Mouse (Mus musculus): ENCODE measurements around the gene Acat2.
A peak's percentile ranks its signal among the peaks of the same experiment; 100 is the strongest.
"Not testable (repeated sequence)": the region's sequence is repeated elsewhere in the genome, so short reads cannot be mapped to it uniquely, and the experiment has no call there.

Gene Acat2

DNA sequence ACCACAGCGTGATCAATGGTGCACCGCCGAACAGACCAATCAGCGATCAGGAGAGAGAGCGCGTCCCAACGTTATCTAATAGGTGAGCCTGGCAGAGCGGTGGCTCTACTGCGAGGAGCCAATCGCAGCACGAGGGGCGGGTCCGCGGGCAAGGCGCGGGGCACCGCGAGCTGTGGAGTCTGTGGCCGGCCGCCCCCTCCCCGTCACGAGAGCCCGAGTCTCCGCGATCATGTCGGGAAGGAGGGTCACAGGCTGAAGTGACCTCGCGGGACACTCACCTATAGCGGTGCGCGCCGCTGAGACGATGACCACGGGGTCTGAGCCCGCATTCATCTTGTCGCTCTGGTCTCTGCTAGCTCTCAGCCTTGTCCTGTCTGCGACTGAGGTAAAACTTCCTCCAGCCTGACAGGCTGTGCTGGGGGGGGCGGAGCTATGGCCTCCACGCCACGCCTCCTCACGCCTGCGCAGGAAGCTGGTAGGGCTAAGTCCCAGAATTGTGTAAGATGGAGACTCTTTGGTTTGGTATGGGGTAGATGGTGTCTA lies at the start of gene Acat2:
Gene Acat2 (minus strand): TSS at position 417 of the 543 bp plus-strand sequence.
- DNase-seq (ENCODE audit: low read depth in 1 of 2, low spot score in 2 of 2): peak; percentile 89 to 94

DNA sequence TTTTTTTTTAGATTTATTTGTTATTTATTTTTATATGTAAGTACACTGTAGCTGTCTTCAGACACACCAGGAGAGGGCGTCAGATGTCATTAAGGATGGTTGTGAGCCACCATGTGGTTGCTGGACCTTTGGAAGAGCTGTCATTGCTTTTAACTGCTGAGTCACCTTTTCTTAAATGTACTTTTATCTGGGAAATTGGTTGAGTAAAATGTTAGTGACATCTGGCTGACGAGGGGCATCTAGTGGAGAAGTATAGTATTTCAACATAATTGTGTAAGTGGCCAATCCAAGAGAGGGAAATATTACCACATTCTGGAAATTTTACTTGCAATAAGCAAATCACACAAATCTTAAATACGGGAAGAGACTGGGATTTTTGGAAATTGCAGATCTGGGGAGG lies 49.3 kb upstream of the Acat2 start:
- peak in 1 of 2 experiments; percentile 9 for DNase-seq (ENCODE audit: low read depth in 1 of 2, low spot score in 2 of 2)

DNA sequence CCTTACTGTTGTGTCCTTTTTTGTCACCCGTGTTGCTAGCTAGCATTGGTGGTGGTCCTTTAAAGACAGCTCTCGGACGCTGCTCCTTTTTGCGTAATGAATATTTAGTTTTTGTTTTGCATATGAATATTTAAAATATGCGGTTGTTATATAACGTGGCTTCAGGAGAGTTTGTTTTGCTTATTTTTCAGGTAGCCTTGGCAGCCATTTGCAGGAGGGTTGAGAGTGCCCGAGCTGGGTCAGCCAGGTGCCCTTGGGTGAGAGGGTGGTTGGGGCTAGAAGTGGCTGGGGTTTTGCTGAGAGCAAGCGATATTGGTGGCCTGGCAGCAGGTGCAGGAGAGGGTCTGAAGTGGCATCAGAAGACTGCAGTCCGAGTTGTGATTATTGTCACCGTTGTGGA lies 48.0 kb upstream of the Acat2 start:
- no peak for DNase-seq (ENCODE audit: low read depth in 1 of 2, low spot score in 2 of 2)

DNA sequence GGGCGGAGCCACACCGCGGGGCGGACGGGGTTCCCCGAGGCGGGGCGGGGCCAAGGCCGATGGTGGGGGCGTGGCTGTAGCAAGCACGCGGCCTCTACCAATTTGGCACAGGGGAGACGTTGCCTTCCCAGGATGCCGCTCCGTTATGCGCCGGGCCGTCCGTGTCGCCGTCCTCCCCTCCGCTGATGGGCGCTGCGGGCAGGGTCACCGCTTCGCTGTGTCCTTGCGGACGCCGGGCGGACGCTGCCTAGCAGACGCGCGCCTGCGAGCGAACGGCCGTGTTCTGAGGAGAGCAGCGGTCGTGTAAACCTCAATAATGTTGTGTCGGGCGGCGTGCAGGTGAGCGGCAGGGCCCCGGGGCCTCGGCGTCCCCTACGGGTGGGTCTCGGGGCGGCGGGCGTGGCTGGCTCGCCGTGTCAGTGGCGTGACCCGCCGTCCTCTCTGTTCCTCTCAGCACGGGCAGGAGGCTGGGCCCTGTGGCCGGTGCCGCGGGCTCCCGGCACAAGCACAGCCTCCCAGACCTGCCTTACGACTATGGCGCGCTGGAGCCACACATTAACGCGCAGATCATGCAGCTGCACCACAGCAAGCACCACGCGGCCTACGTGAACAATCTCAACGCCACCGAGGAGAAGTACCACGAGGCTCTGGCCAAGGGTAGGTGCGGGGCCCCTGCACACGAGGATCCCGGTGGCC lies 47.3 kb upstream of the Acat2 start:
- DNase-seq (ENCODE audit: low read depth in 1 of 2, low spot score in 2 of 2): peak; percentile 94 to 98

DNA sequence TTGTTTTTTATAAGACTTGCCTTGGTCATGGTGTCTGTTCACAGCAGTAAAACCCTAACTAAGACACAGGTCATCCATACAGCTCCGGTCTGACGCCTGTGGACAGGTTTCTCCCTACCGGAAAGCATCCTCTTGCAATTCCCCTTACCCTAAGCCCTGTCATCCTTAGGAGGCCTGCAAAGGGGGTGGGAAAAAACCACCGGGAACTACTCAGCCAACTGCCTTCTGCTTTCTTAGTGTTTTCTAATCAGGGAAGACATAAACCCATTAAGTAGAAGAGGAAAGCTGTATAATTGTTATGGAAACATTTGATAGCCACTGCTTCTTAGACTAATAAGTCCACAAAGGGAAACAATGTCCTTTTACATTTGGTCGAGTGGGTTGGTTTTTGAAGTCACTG lies 46.4 kb upstream of the Acat2 start:
- no peak for DNase-seq (ENCODE audit: low read depth in 1 of 2, low spot score in 2 of 2)

DNA sequence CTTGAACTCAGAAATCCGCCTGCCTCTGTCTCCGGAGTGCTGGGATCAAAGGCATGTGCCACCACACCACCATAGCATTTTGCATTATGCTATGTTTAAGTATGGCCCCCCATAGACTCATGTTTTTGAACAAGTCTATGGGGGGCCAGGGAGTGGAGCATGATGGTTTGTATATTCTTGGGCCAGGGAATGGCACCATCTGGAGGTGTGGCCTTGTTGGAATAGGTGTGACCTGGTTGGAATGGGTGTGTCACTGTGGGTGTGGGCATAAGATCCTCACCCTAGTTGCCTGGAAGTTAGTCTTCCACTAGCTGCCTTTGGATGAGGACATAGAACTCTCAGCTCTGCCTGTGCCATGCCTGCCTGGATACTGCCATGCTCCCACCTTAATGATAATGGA lies 46.0 kb upstream of the Acat2 start, which contains the start of gene Sod2:
Gene Sod2 (plus strand): TSS at position 301 of the 400 bp plus-strand sequence.
- DNase-seq (ENCODE audit: low read depth in 1 of 2, low spot score in 2 of 2): not testable (repeated sequence)

DNA sequence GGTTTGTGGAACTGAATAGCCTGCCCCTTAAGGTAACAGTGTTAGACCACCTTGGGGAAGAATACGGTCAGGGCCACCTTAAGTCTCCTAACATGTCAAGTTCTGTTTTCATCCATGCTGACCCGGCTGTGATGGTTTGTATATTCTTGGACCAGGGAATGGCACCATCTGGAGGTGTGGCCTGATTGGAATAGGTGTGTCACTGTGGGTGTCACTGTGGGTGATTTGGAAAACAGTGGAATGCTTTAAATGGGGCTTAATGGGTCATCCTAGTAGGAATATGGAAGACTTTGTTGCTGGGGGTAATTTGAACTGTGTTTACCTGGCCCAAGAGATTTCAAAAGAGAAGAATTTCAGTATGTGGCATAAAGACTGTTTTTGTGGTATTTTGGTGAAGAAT lies 43.9 kb upstream of the Acat2 start:
- not testable (repeated sequence) for DNase-seq (ENCODE audit: low read depth in 1 of 2, low spot score in 2 of 2)

DNA sequence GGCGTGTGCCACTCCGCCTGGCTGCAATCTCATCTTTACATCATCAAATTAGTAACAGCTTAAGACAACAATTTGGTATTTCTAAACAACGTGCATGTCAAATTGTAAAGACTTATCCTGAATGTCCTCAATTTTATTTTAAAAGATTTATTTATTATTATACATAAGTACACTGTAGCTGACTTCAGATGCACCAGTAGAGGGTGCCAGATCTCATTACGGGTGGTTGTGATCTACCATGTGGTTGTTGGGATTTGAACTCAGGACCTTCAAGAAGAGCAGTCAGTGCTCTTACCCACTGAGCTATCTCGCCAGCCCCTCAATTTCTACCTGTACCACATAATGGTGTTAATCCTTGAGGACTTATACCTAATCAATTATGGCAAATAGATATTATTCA lies 41.7 kb upstream of the Acat2 start:
- DNase-seq (ENCODE audit: low read depth in 1 of 2, low spot score in 2 of 2): not testable (repeated sequence)

DNA sequence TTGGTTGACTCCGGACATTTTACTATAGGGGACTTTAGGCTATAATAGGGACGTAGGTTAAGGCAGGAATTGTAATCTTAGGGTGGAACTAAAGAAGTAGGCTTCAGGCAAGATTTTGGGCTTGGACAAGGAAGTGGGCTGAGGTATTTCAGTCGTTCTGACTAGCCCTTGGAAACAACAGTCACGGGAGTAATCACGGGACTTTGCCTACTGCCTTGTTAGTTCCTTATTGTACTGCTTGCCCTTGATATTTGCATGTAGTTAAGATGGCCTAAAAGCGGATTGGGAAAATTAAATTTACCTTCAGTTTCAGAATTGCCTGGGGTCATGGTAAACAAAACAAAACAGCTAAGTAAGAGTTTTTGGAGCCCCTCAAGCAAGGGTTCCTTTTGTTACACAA lies 38.5 kb upstream of the Acat2 start:
- DNase-seq (ENCODE audit: low read depth in 1 of 2, low spot score in 2 of 2): no peak

DNA sequence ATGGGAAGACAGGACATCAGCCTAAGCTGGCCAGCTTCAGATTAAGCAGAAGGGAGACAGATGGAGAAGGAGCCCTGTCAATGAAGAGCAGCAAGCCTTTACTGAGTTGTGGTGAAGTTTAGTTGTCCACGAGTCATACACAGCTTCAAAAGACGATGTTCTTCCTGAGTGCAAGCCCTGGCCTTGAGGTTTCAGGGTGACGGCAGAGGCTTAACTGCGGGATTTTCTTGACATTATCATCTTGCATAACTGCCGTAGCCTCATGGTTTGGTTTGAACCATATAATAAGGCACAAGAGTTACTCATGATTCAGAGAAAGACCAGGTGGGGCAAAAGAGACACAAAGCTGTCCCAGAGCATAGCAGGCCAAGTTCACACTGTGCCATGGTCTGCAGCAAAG lies 37.3 kb upstream of the Acat2 start:
- DNase-seq (ENCODE audit: low read depth in 1 of 2, low spot score in 2 of 2): no peak

DNA sequence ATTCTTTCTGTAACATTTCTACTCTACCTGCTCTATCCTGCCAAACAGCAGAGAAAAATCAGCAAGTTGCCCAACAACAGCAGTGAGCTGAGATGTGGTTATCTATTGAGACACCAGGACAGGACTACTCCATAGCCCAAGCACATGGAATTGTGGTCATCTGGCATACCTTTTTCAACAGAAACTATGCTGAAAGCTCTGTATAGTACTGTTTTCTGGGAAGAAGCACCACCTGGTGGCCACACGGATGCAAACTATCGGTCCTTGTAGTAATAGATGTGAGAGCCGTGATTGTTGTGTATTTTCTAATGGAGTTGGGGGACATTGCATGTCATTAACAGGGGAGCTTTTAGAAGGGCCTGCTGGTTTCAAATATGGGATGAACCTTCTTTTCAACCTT lies 35.8 kb upstream of the Acat2 start:
- no peak for DNase-seq (ENCODE audit: low read depth in 1 of 2, low spot score in 2 of 2)

DNA sequence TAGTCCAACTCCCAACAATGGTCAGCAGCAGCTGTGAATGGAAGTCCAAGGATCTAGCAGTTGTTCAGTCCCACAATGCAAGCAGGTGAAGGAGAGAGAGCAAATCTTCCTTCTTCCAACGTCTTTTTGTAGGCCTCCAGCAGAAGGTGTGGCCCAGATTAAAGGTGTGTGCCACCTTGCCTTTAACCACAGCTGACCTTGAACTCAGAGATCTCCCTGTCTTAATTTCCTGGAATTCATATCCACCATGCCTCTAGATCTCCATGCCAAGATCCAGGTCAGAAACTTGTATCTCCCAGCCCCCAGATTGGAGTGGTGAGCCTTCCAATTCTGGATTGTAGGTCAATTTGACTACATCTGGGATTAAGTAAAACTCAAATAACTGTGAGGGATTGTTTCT lies 33.5 kb upstream of the Acat2 start, which contains the start of gene Wtap:
Gene Wtap (minus strand): TSS at position 101 of the 400 bp plus-strand sequence.
- DNase-seq (ENCODE audit: low read depth in 1 of 2, low spot score in 2 of 2): no peak

DNA sequence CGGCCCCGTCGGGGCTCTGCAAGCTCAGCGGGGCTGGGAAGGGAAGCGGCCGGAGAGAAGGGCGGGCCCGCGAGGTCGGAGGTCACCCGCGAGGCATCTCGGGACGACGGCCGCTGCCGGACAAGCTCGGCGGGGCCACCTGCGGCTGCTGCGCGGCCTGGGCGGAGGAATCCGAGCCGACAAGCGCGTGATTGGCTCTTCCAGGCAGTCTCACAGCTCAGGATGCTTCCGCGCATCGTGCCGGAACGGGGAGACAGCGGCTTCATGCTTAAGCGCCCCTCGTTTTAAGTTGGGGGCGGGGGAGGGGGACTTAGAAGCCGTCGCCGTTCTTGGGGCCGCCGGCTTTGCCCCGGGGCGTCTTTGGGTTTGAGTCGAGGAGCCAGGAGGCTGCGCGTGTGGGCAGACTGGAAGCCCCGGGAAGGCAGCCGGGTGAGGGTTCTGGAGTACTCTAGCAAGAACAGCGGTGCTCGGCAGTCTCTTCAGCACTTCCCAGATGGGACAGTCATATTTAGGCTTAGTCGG lies 32.0 kb upstream of the Acat2 start:
- peak; percentile 74 to 86 for DNase-seq (ENCODE audit: low read depth in 1 of 2, low spot score in 2 of 2)

DNA sequence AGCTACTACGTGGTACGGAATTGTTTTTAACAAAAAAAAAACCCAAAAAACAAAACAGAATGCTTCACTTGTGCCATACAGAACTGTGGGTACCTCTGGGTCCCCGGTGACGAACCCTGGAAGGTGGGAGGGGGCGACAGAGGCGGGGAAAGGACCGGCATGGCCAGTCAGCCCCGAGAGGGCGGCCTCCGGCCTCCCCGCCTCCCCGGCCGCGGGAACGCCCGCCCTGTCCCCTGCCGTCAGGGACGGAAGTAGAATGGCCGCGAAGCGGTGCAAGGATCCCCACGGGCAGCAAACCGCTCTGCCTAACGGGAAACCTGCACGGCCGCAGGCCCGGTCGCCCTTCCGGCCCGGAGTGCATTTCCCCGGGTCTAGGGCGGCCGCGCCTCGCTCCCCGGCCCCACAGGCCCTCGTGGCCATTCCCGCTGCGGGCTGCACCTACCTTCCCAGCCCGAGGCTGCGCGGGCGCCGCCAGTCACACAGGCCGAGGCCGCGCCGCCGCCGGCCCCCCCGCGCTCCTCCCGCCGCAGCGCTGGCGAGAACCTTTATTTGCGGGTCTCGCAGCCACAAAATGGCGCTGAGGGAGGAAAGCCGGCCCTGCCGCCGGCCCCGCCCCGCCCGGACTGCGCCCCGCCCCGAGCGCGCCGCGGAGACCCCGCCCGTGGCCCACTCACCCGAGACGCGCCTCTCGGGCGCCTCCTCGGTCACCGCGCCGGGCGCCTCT lies 31.2 kb upstream of the Acat2 start:
- peak; percentile 58 to 86 for DNase-seq (ENCODE audit: low read depth in 1 of 2, low spot score in 2 of 2)

DNA sequence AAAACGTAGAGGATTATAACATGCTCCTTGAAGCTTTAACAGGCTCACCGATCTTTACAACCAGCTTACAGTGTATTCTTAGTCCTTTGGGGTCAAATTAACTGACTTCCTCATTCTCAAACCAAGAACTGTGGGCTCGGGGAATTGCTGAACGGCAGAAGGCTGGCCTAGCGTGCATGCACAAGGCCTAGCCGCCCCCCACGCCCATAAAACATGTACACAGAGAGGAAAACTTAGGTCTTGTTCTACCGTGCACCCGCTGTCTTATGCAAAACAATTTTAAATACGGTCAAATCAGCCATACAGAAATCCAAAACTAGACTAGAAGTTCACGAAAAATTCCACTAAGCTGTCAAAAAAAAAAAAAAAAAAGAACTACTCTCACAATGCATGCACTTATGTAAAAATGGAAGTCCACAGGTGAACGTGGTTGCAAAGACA lies 30.7 kb upstream of the Acat2 start:
- DNase-seq (ENCODE audit: low read depth in 1 of 2, low spot score in 2 of 2): peak in 1 of 2 experiments; percentile 15

DNA sequence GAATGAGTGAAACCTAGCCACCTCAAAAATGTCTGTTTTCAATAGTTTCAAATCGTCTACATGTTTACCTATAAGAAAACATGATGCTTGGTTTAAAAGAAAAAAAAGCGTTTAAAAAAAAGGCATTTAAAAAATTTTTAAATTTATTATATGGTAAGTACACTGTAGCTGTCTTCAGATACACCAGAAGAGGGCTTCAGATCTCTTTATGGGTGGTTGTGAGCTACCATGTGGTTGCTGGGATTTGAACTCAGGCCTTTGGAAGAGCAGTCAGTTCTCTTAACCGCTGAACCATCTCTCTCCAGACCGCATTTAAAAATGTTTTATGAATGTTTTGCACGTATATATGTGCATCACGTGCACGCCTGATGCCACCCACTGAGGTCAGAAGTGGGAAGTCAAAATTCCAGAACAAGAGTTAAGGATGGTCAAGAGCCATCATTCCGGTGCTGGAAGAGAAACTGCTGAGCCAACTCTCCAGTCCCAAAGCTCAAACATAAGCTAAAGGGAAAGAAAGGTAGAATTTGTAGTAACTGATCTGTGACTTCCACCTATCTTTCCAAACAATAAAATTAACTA lies 30.1 kb upstream of the Acat2 start:
- no peak for DNase-seq (ENCODE audit: low read depth in 1 of 2, low spot score in 2 of 2)

DNA sequence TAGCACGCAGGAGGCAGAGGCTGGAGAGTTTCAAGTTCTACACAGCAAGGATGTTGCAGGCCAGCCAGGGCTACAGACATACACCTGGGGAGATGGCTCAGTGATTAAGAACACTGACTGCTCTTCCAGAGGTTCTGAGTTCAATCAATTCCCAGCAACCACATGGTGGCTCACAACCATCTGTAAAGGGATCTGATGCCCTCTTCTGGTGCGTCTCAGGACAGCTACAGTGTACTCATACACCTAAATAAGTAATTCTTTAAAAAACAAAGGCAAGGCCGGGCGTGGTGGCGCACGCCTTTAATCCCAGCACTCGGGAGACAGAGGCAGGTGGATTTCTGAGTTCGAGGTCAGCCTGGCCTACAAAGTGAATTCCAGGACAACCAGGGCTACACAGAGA lies 27.5 kb upstream of the Acat2 start:
- DNase-seq (ENCODE audit: low read depth in 1 of 2, low spot score in 2 of 2): not testable (repeated sequence)

DNA sequence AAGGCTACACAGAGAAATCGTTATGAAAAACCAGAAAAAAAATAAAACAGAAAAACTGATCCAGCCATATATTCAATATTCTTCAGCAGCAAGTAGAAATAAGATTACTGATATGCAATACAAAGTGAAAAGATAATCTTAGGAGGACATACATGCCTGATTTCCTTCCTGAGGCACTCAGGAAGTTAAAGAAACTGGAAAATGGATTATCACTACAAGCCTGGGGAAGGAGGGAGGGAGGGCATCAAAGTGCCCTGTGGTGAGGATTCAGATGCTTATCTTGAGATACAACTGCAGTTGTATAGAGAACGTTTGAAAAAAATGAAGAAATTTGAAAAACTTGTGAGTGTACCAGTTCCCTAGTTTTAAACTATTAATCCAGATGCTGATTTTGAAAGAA lies 23.4 kb upstream of the Acat2 start:
- DNase-seq (ENCODE audit: low read depth in 1 of 2, low spot score in 2 of 2): no peak

DNA sequence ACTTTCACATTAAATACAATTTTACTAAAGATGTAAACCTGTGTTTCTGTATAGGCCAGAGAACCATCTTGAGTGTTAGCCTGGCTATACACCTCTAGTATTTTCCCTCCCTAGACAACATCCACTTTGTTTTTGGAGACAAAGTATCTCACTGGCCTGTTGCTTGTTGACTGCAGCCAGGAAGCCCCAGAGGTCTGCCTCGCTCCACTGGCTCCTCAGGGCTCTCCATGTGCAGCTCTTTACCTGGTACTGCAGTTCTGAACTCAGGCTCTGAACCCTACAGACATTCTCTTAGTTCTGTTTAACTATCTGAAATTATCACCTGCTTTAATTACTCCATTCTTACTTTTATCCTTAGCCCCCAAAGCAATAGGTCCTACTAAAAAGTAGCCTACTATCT lies 18.0 kb upstream of the Acat2 start:
- no peak for DNase-seq (ENCODE audit: low read depth in 1 of 2, low spot score in 2 of 2)

DNA sequence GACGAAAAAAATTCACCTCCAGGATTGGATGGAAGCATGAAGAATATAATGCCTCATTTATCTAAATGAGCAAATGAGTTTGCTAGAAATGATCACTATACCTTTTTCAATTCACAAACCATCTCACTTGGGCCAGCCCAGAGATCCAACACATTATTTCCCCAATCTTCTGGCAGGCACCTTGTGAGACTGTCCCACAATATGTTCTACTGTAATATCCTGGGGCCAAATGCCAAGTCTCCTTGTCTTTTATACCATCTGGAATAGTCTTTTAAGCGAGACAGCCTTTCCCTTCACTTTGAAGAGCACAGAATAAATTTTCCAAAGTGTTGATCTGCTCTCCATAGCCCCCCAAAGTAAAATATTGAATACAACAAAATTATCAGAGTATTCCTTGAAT lies 13.3 kb upstream of the Acat2 start:
- no peak for DNase-seq (ENCODE audit: low read depth in 1 of 2, low spot score in 2 of 2)

DNA sequence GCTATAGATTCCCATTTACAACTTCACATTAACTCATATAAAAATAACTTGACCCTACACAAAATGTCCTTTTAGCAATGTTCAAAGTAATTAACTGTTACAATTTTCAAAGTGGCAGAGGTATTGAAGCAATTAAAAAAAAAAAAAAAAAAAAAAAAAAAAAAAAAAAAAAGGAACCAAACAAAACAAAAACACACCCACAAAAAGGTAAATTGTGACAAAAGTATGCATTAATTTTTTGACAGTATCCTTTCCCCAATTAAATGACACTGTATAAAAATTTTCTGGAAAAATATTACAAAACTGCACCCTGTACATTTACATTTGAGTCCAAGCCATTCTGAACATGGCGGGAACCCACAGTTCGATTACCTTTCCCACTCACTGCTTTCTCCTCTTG lies 6.6 kb upstream of the Acat2 start:
- no peak for DNase-seq (ENCODE audit: low read depth in 1 of 2, low spot score in 2 of 2)

DNA sequence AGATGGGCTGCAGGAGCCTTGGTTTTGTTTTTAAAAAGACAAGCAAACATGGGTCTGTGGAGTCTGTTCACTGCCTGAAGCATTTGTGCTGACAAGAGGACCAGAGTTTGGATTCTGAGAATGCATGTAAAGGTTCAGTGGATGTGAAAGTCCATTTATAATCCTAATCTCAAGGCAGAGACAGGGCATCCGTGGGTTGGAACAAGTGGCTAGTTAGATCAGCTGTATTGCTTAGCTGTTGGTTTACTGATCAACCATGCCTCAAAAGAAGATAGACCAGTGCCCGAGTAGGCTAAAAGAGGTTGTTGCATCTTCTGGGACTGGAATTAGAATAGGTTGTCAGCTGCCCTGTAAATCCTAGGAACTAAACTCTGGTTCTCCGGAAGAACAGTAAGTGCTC lies 2.9 kb upstream of the Acat2 start:
- no peak for DNase-seq (ENCODE audit: low read depth in 1 of 2, low spot score in 2 of 2)
